Mouse (Mus musculus) erythroblast, embryonic 14.5 days (primary cell): Measurements from ENCODE around the gene Gm20671.
"Not testable (repeated sequence)": the region's sequence is repeated elsewhere in the genome, so short reads cannot be mapped to it uniquely, and the experiment has no call there.

Experiments
- GATA1 ChIP-seq: IDR thresholded peaks from 2 replicates; pipeline ENCODE4 v1.6.1; 2012; ENCODE audit warnings: low read length, inconsistent platforms, mixed read lengths
- TAL1 ChIP-seq: IDR thresholded peaks from 3 replicates; pipeline ENCODE4 v1.6.1; 2012; ENCODE audit warnings: low read length, inconsistent platforms, mixed read lengths

DNA sequence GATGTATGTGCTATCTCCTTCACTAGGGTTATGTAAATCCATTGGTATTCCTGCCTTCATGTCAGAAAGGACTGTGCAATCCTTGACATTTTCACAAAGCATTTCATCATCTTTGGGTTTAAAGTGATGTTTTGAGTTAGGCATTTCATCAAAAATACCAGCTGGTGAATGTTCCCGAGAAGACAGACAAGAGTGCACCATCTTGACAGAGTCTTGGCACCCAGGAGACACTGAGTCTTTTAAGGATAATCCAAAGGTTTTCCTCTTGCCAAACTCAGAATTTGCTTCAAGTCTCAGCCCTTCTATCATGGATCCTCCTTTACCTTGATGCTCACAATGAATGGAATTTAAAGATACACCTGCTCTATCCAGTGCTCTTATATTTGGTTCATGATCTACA, 1.9 kb upstream of the Gm20671 start:
- TF ChIP-seq GATA1, TAL1: not testable (repeated sequence)
